Mouse (Mus musculus) liver, postnatal 0 days (tissue): ENCODE results near the gene Fbxw7.

Source experiments
- CTCF ChIP-seq: sonication (generic); IDR thresholded peaks from 2 replicates; pipeline ENCODE4 v1.5.1; 2016; ENCODE audit warnings: antibody characterized with exemption, low read depth
- EP300 ChIP-seq: IDR thresholded peaks from 2 replicates; pipeline ENCODE4 v1.6.1; 2016; ENCODE audit warnings: antibody characterized with exemption, low read depth, mild to moderate bottlenecking

DNA sequence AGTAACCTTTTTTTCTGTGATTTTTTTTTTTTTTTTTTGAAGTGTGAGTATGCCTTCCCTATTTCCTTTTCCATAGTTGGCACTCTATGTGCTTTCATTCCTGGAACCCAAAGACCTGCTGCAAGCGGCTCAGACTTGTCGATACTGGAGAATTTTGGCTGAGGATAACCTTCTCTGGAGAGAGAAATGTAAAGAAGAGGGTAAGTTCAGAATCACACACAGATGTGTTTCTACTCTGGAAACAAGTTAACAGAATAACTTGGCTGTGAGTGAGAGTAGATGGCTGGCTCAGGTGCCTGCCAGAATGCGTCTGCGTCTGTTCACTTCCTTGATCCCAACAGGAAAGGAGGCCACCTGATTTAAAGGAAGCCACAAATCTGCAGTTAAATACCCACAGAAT is 152.3 kb downstream of the Fbxw7 start:
- TF ChIP-seq EP300 (no peak), CTCF (no peak)
